Mouse (Mus musculus) liver, embryonic 16.5 days (tissue): ENCODE measurements around the gene AI467606. TPM values are rescaled to one million over a fixed set of nuclear protein-coding genes. Genes with fewer than 3 reads are reported as not detected.

Experiments
- ATAC-seq: fragments of 200-750 bp; cut with Nextera tagmentation; 2 replicates; pipeline ENCODE4 v1.8.0; 2017; ENCODE audit warnings: low read depth, mild to moderate bottlenecking, moderate number of reproducible peaks, moderate library complexity
- H3K27ac ChIP-seq: fragments of 300-500 bp; sonication (generic); 2 replicates; pipeline ENCODE4 v1.5.1; 2014; ENCODE audit warnings: mild to moderate bottlenecking, low read length
- H3K27me3 ChIP-seq: fragments of 300-500 bp; sonication (generic); 2 replicates; pipeline ENCODE4 v1.6.1; 2014; ENCODE audit warnings: low read depth, low read length, mixed read lengths; ENCODE audit not compliant: control insufficient read depth, insufficient read depth
- H3K36me3 ChIP-seq: fragments of 300-500 bp; sonication (generic); 2 replicates; pipeline ENCODE4 v1.6.1; 2014; ENCODE audit warnings: mild to moderate bottlenecking; ENCODE audit not compliant: control insufficient read depth, insufficient read depth
- H3K4me1 ChIP-seq: fragments of 300-500 bp; sonication (generic); 2 replicates; pipeline ENCODE4 v1.6.1; 2014; ENCODE audit warnings: low read depth, low read length, mixed read lengths; ENCODE audit not compliant: control insufficient read depth
- H3K4me2 ChIP-seq: fragments of 300-500 bp; sonication (generic); 2 replicates; pipeline ENCODE4 v1.6.1; 2014; ENCODE audit warnings: low read depth, low read length, mixed read lengths
- H3K4me3 ChIP-seq: fragments of 300-500 bp; sonication (generic); 2 replicates; pipeline ENCODE4 v1.5.1; 2014; ENCODE audit warnings: low read depth, mild to moderate bottlenecking, low read length
- H3K9ac ChIP-seq: fragments of 300-500 bp; sonication (generic); 2 replicates; pipeline ENCODE4 v1.6.1; 2014; ENCODE audit warnings: low read depth, low read length
- H3K9me3 ChIP-seq: fragments of 300-500 bp; sonication (generic); replicated peaks from 2 replicates; pipeline ENCODE4 v1.6.1; 2016; ENCODE audit warnings: low read length; ENCODE audit not compliant: control insufficient read depth
- WGBS: fragments of 180-500 bp; shearing (Covaris S2); extraction: QIAGEN DNeasy Blood & Tissue Kit; methylation state at CpG from one replicate; pipeline ENCODE4 v1.1.7; 2014; ENCODE audit not compliant: insufficient replicate concordance; 5-methylcytosine and 5-hydroxymethylcytosine counted together
- microRNA-seq: library from miRNA; unstranded; fragments of <30 nt; microRNA quantifications from one replicate; pipeline ENCODE4, GENCODE M21; 2016
- polyA plus RNA-seq: library from polyadenylated mRNA; unstranded; fragments of >200 nt; fragmentation: Nextera tagmentation; extraction: Ambion mirVana; gene quantifications from 2 replicates; pipeline ENCODE4 v1.2.1, GENCODE M21; 2015

The AI467606 gene
- polyA plus RNA-seq, 1 experiment from 2014 or later, result 8.7 TPM

DNA sequence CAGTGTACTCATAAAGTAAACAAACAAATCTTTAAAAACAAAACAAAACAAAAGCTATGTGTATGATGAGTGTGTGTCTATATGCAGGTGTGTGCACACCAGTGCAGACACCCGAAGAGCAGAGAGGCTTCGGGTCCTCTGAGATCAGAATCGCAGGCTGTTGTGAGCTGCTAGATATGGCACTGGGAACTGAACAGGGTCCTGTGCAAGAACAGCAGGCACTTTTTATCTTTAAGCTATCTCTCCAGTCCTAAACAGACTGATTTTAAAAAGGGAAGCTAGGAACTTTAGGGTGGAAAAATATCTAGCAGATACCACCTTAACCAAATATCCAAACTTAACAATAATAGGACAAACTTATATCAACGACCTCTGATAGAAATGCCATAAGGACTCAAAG, 51.5 kb downstream of the AI467606 start:
- Histone ChIP-seq H3K4me2 (no peak overlapping the region), H3K27me3 (no peaks in the 10 kb centered on the region), H3K9ac (no peak overlapping the region), H3K4me1 (peaks cover 44% of the 10 kb centered on the region), H3K4me3 (no peak overlapping the region), H3K27ac (no peak overlapping the region), H3K9me3 (no peaks in the 10 kb centered on the region), H3K36me3 (no peaks in the 10 kb centered on the region)
- no peak for ATAC-seq
- WGBS, result 45% methylated on average over 4 of the region's 4 CpGs

Small RNA genes within 50 kb of the gene (microRNA-seq; reads per million reads assigned to microRNA genes)
- gene Gm44343, result not detected

Other genes with a start within 250 kb of the AI467606 start
- gene Doc2a, start 243.9 kb upstream of the AI467606 start, polyA plus RNA-seq, result not detected in 2 replicates
- gene Hirip3, start 229.4 kb upstream of the AI467606 start, polyA plus RNA-seq, result 10.0 and 10.8 TPM in 2 replicates
- 25.7 and 26.6 TPM in 2 replicates for gene Ino80e, start 229.0 kb upstream of the AI467606 start, polyA plus RNA-seq
- gene Taok2, start 206.7 kb upstream of the AI467606 start, polyA plus RNA-seq, result 11.7 and 13.2 TPM in 2 replicates
- 18.7 and 20.0 TPM in 2 replicates for gene Tmem219, start 168.4 kb upstream of the AI467606 start, polyA plus RNA-seq
- gene Kctd13, start 162.5 kb upstream of the AI467606 start, polyA plus RNA-seq, result 3.2 and 3.8 TPM in 2 replicates
- gene Asphd1, start 141.8 kb upstream of the AI467606 start, polyA plus RNA-seq, result not detected in 2 replicates
- 0.15 and 0.19 TPM in 2 replicates for gene Sez6l2, start 140.8 kb upstream of the AI467606 start, polyA plus RNA-seq
- gene Cdipt, start 115.4 kb upstream of the AI467606 start, polyA plus RNA-seq, result 39.5 and 42.6 TPM in 2 replicates
- gene Cdiptos, start 115.3 kb upstream of the AI467606 start, polyA plus RNA-seq, result 0.30 and 0.74 TPM in 2 replicates
- gene Mvp, start 76.7 kb upstream of the AI467606 start, polyA plus RNA-seq, result 7.7 and 8.9 TPM in 2 replicates
- gene Pagr1b, start 74.9 kb upstream of the AI467606 start, polyA plus RNA-seq, result not detected in 2 replicates
- gene Pagr1a, start 74.0 kb upstream of the AI467606 start, polyA plus RNA-seq, result 17.2 and 24.3 TPM in 2 replicates
- 10.7 and 17.7 TPM in 2 replicates for gene Gm42742, start 70.3 kb upstream of the AI467606 start, polyA plus RNA-seq
- gene Prrt2, start 70.1 kb upstream of the AI467606 start, polyA plus RNA-seq, result 0.24 and 0.67 TPM in 2 replicates
- gene Maz, start 64.3 kb upstream of the AI467606 start, polyA plus RNA-seq, result 19.5 and 20.9 TPM in 2 replicates
- 102 and 103 TPM in 2 replicates for gene Kif22, start 48.9 kb upstream of the AI467606 start, polyA plus RNA-seq
- gene Zg16, start 4.0 kb upstream of the AI467606 start, polyA plus RNA-seq, result 0.58 TPM in 1 of 2 replicates, not detected in the other
- 74.1 and 76.6 TPM in 2 replicates for gene Qprt, start 30.9 kb downstream of the AI467606 start, polyA plus RNA-seq
- gene Spn, start 46.5 kb downstream of the AI467606 start, polyA plus RNA-seq, result 5.5 and 6.3 TPM in 2 replicates
- gene Cd2bp2, start 104.7 kb downstream of the AI467606 start, polyA plus RNA-seq, result 17.4 and 18.1 TPM in 2 replicates
- gene Tbc1d10b, start 117.1 kb downstream of the AI467606 start, polyA plus RNA-seq, result 13.7 and 15.1 TPM in 2 replicates
- gene Mylpf, start 117.5 kb downstream of the AI467606 start, polyA plus RNA-seq, result 61.0 and 92.3 TPM in 2 replicates
- 5.7 and 5.9 TPM in 2 replicates for gene Zfp553, start 141.7 kb downstream of the AI467606 start, polyA plus RNA-seq
- 10.1 and 11.1 TPM in 2 replicates for gene Sept1, start 141.8 kb downstream of the AI467606 start, polyA plus RNA-seq
- 11.0 and 13.8 TPM in 2 replicates for gene Zfp771, start 152.9 kb downstream of the AI467606 start, polyA plus RNA-seq
- gene Dctpp1, start 169.3 kb downstream of the AI467606 start, polyA plus RNA-seq, result 79.8 and 83.4 TPM in 2 replicates
- 164 and 180 TPM in 2 replicates for gene Sephs2, start 182.7 kb downstream of the AI467606 start, polyA plus RNA-seq
- gene Itgal, start 204.9 kb downstream of the AI467606 start, polyA plus RNA-seq, result 5.4 and 6.7 TPM in 2 replicates